Comparison of ENCODE assay signal across 14 mouse cellular contexts in the genomic region with DNA sequence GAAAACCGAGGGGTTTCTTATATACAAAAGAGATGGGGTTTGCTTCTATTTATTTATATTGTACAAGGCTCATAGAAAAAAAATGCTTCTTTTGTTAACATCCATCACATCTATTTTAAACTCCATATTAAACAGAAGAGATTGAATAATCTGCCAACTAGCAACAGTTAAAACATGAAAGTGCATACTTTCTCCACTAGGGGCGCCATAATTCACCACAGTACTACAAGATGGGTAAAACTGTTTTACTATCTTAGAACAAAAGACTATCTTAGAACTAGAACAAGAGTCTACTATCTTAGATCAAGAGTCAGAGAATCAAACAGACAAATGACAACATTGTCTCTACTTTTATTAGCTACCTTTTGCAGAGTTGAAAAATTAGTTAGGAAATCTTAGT.
A peak's percentile ranks its signal among the peaks of the same experiment; 100 is the strongest.
DNase-seq lines count a peak whose midpoint lies in the region; ATAC-seq and TF ChIP-seq lines count a peak whose summit lies in the region.
"Had no signal": no experiment of that assay in that cellular context is flagged by ENCODE, and none has a peak within 500 bp of the region (broad histone marks: within the 10 kb centered on the region; RNA-seq: fewer than 3 reads in every experiment).

No protein-coding gene starts in this region.

- H3K4me3 ChIP-seq in forebrain, embryonic 14.5 days (ENCODE audit: low read depth, low read length), result no peak overlapping the region
- H3K4me3 ChIP-seq in forebrain, embryonic 11.5 days (ENCODE audit: low read depth, low read length), result no peak overlapping the region
- H3K4me3 ChIP-seq in limb, embryonic 14.5 days (replicated peaks; ENCODE audit: low read length), result no peak overlapping the region
- H3K4me3 ChIP-seq in limb, embryonic 10.5 days, result no peak overlapping the region
- H3K4me3 ChIP-seq: embryonic facial prominence, embryonic 15.5 days; liver, embryonic 13.5 days had no signal

- 42% methylated on average over 2 of the region's 2 CpGs for WGBS in forebrain, embryonic 14.5 days
- 41% methylated on average over 2 of the region's 2 CpGs for WGBS in forebrain, embryonic 11.5 days
- WGBS in limb, embryonic 14.5 days, result 29% methylated on average over 2 of the region's 2 CpGs
- 49% methylated on average over 2 of the region's 2 CpGs for WGBS in limb, embryonic 10.5 days

- ATAC-seq in forebrain, embryonic 14.5 days, result no peak
- ATAC-seq in forebrain, embryonic 11.5 days (replicated peaks; ENCODE audit: low FRiP score), result no peak
- ATAC-seq in limb, embryonic 14.5 days (ENCODE audit: low FRiP score, low read depth), result no peak
- ATAC-seq in monocyte, adult 5-6 weeks (replicated peaks; ENCODE audit: insufficient number of reproducible peaks, low FRiP score, low TSS enrichment, poor library complexity, severe bottlenecking), result no peak

- DNase-seq in forebrain, embryonic 14.5 days (ENCODE audit: low spot score), result peak; percentile 47
- no peak for DNase-seq in forebrain, embryonic 11.5 days (ENCODE audit: low spot score)
- peak; percentile 30 for DNase-seq in limb, embryonic 14.5 days (ENCODE audit: low spot score)
- no peak for DNase-seq in limb, embryonic 10.5 days (ENCODE audit: low spot score)
- DNase-seq in ES-CJ7 (ENCODE audit: low read depth, low spot score), result peak; percentile 21
- DNase-seq in embryo, embryonic 10.5 days (ENCODE audit: low spot score), result peak; percentile 66
- no peak for DNase-seq in frontal cortex, postnatal 14 days (ENCODE audit: low spot score in 2 of 2)
- DNase-seq: gastrocnemius, postnatal 14 days; heart, postnatal 36 days; kidney, postnatal 4 days; liver, embryonic 13.5 days; thymus, postnatal 14 days had no signal

- no peak overlapping the region for H3K4me2 ChIP-seq in forebrain, embryonic 14.5 days (ENCODE audit: low read length)
- no peak overlapping the region for H3K4me2 ChIP-seq in forebrain, embryonic 11.5 days (ENCODE audit: low read depth, low read length, severe bottlenecking)
- no peak overlapping the region for H3K4me2 ChIP-seq in limb, embryonic 14.5 days (replicated peaks; ENCODE audit: low read depth, low read length, severe bottlenecking)
- H3K4me2 ChIP-seq: embryonic facial prominence, embryonic 15.5 days; liver, embryonic 13.5 days had no signal

- no peak overlapping the region for H3K27ac ChIP-seq in forebrain, embryonic 14.5 days (ENCODE audit: low read depth, low read length)
- no peak overlapping the region for H3K27ac ChIP-seq in forebrain, embryonic 11.5 days (ENCODE audit: low read depth, low read length)
- H3K27ac ChIP-seq in limb, embryonic 14.5 days (replicated peaks; ENCODE audit: low read depth, low read length), result no peak overlapping the region
- H3K27ac ChIP-seq in limb, embryonic 10.5 days, result no peak overlapping the region
- H3K27ac ChIP-seq: embryonic facial prominence, embryonic 15.5 days; liver, embryonic 13.5 days had no signal

- no peaks in the 10 kb centered on the region for H3K36me3 ChIP-seq in forebrain, embryonic 14.5 days (ENCODE audit: control insufficient read depth, insufficient read depth, low read length)
- H3K36me3 ChIP-seq in forebrain, embryonic 11.5 days (ENCODE audit: control insufficient read depth, insufficient read depth, low read length), result no peaks in the 10 kb centered on the region
- H3K36me3 ChIP-seq in limb, embryonic 14.5 days (ENCODE audit: control insufficient read depth, insufficient read depth, low read length), result no peaks in the 10 kb centered on the region
- no peaks in the 10 kb centered on the region for H3K36me3 ChIP-seq in limb, embryonic 10.5 days
- H3K36me3 ChIP-seq: embryonic facial prominence, embryonic 15.5 days; liver, embryonic 13.5 days had no signal

- no peaks in the 10 kb centered on the region for H3K27me3 ChIP-seq in forebrain, embryonic 14.5 days (replicated peaks; ENCODE audit: control insufficient read depth, insufficient read depth, low read length)
- H3K27me3 ChIP-seq in forebrain, embryonic 11.5 days (ENCODE audit: control insufficient read depth, insufficient read depth, low read length), result no peaks in the 10 kb centered on the region
- H3K27me3 ChIP-seq in limb, embryonic 14.5 days (ENCODE audit: control insufficient read depth, insufficient read depth, low read length), result no peaks in the 10 kb centered on the region
- no peaks in the 10 kb centered on the region; the same call in 1 of the 2 replicates for H3K27me3 ChIP-seq in limb, embryonic 10.5 days (ENCODE audit: low read depth, poor library complexity, severe bottlenecking)
- H3K27me3 ChIP-seq: embryonic facial prominence, embryonic 15.5 days; liver, embryonic 13.5 days had no signal

- no peaks in the 10 kb centered on the region for H3K4me1 ChIP-seq in forebrain, embryonic 14.5 days (ENCODE audit: control insufficient read depth, insufficient read depth, low read length)
- H3K4me1 ChIP-seq in forebrain, embryonic 11.5 days (replicated peaks; ENCODE audit: control insufficient read depth, insufficient read depth, low read length), result no peaks in the 10 kb centered on the region
- H3K4me1 ChIP-seq in limb, embryonic 14.5 days (ENCODE audit: control insufficient read depth, insufficient read depth, low read length), result peaks cover 4% of the 10 kb centered on the region; the same call in 1 of the 2 replicates
- no peaks in the 10 kb centered on the region for H3K4me1 ChIP-seq in limb, embryonic 10.5 days
- H3K4me1 ChIP-seq: embryonic facial prominence, embryonic 15.5 days; liver, embryonic 13.5 days had no signal

- TF ChIP-seq POLR2A in limb, embryonic 14.5 days (IDR thresholded peaks at IDR 0.05; ENCODE audit: borderline replicate concordance, extremely low read depth, insufficient read depth, insufficient read length), result no peak

- H3K9ac ChIP-seq in forebrain, embryonic 14.5 days (ENCODE audit: low read length), result no peak overlapping the region
- H3K9ac ChIP-seq in forebrain, embryonic 11.5 days (ENCODE audit: low read length), result no peak overlapping the region
- no peak overlapping the region for H3K9ac ChIP-seq in limb, embryonic 14.5 days (ENCODE audit: low read depth, low read length, severe bottlenecking)
- H3K9ac ChIP-seq: embryonic facial prominence, embryonic 15.5 days; liver, embryonic 13.5 days had no signal

- no peaks in the 10 kb centered on the region for H3K9me3 ChIP-seq in forebrain, embryonic 14.5 days (replicated peaks; ENCODE audit: control insufficient read depth, low read length)
- no peaks in the 10 kb centered on the region for H3K9me3 ChIP-seq in forebrain, embryonic 11.5 days (ENCODE audit: control insufficient read depth, low read length)
- no peaks in the 10 kb centered on the region for H3K9me3 ChIP-seq in limb, embryonic 14.5 days (ENCODE audit: control insufficient read depth, low read length)
- H3K9me3 ChIP-seq in limb, embryonic 10.5 days (replicated peaks), result no peaks in the 10 kb centered on the region
- H3K9me3 ChIP-seq: embryonic facial prominence, embryonic 15.5 days; liver, embryonic 13.5 days had no signal

Comparison
In these comparisons a context has a peak if more than half of its experiments do, and no peak if none do; other contexts are left out.
1. DNase-seq: peak in forebrain, embryonic 14.5 days (single experiment), limb, embryonic 14.5 days (single experiment), ES-CJ7 (single experiment) and embryo, embryonic 10.5 days (single experiment); none in forebrain, embryonic 11.5 days (single experiment), limb, embryonic 10.5 days (single experiment) and frontal cortex, postnatal 14 days (0 of 2).